Mouse (Mus musculus) hindlimb bud, embryonic 11.5 days (tissue): ENCODE measurements at regions not wholly inside any gene's neighbourhood (a gene's known extent, or its start where the extent isn't known, plus 50 kb on each side); places are given as distances from the start of the nearest gene placed in this dataset.

Experiments
- DNase-seq: peaks from one replicate; pipeline ENCODE4 v3.0.0-alpha.2; 2012; ENCODE audit warnings: low read depth, low spot score; ENCODE audit errors: extremely low spot score

GRCm38 (mm10) chr9:116285691-116286431, 110.7 kb upstream of the Tgfbr2 start:
- DNase-seq, result no peak

DNA sequence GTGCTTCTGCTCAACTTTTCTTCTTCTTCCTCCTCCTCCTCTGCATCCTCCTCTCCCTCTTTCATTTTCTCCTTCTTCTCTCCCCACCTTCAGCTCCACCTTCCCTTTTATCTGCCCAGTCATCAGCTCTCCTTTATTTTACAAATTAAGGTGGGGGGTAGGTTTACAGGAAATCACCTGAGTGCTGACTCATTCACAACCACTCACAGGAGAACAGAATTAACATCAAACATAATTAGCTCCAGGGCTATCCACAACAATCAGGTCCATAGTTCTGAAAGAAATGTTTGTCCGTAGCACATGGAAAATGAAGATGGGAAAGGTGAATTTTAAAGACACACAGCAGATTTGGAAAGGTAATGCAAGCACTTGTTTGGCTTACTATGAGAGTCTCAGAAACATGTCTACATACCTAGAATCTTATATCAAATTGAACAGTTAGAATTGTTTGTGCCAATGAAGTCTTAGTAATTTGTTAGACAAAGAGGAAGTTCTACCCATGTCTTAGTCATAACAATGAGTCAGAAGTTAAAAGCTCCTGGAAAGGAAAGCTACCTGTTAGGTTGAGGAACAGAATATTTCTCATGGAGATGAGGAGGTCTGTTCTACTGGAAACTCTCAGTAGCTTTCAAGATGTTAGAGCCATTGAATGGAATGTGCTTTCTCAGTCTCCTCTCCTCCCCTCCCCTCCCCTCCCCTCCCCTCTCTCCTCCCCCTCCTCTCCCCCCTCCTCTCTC, 108.8 kb upstream of the Tgfbr2 start:
- no peak for DNase-seq

- no peak for DNase-seq
Measured at GRCm38 (mm10) chr9:116281654-116282053, 106.5 kb upstream of the Tgfbr2 start.

DNA sequence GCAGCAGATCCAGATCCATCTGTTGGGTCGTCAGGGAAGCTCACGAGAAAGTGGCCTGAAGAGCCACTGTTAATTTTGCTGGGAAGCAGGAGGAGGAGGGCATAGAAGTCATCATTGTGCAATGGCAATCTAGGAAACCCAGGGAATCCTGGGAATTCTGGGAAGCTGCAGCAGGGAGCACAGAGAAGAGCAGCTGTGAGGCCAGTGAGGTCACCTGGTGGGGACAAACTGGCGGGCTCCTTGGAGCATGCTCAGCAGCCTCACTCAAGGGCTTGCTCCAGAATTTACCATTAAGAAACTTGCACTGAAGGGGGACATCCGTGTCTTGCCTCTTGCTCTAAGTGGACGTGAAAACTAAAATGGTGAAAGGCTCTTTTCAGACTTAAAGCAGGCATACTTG, 105.0 kb upstream of the Tgfbr2 start:
- no peak for DNase-seq

DNA sequence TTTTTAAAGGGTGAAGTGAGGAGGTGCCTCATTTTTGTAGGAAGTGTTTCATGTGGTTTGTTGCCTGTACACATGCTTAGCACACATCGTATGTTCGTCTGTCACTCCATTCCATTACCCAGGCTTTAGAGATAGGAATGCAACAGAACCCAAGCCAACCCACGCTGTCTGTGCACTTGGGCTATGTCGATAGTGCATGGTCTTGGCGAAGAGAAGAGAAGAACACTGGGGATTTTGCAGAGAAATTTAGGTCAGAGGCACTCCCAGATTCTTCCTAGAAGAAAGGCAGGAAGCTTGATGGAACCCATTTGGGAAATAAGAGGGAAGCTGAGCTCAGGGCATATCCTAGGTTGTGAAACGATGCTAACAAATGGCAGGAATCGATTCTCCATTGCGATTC, 103.7 kb upstream of the Tgfbr2 start:
- DNase-seq, result no peak

DNA sequence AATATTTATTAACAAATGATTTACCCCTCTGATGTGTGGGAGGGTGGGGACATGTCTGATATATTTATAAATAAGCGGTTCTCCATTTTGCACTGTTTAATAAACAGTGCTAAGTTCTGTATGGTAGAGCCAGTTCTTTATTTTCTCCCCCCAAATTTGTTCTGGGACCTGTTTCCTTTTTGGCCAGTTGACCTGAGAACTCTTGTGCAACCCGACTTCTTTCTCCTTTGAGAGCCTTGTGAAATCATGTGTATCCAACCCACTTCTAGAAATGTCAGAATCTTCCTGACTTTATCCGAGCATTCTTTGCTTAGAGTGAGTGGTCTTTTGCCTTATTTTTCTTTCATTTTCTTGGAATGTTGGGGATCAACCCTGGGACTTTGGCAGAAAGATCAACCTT, 102.6 kb upstream of the Tgfbr2 start:
- DNase-seq, result no peak

DNA sequence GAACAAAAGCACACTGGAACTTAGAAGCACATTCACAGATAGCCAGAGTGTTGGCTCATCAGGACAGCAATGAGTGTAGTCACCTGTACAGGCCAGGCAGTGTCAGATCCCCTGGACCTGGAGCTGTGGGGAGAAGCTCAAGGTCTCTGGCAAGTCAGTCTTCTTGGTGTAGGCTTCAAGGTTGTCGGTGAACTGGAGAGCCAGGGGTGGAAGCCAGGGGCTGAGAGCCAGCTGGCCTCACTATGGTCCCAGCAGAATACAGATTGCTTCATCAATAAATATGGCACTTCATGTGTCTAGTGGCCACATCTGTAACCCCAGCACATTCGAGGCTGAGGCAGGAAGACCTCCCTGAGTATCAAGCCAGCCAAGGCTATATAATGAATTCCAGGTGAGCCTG, 101.0 kb upstream of the Tgfbr2 start:
- DNase-seq, result no peak

DNA sequence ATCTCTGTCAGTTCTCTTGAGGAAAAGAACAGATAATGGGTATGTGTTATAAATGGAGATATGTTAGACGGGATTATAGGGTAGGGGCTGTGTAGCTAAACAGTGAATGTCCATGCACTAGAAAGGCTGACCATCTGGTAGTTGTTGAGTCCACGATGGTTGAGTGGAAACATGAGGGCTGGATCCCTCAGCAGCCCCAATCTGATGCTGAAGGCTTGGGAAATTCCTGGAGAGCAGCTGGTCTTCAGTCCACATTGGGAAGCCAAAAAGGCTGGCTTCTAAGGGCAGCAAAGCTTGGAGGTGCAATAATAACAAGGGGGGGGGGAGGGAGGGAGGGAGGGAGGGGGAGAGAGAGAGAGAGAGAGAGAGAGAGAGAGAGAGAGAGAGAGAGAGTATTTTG, 97.3 kb upstream of the Tgfbr2 start:
- no peak for DNase-seq

DNA sequence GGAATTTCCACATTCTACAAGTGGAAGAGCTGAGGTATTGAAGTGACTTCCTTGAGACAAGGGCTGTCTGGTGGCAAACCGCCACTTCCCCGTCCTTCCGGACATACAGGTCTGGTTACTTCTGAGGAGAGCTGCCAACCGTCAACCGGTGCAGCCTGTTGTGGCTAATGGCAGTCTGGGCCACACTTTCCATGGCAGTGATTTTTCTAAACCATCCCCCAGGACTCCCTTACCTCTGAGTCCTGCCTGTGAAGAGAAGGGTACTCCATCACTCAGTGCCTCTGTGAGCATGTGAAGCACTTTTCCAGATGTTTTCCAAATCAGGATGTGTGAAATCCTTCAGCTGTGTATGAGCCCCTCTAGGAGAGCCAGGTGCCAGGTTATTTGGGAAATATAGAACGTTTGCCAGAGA, 95.3 kb upstream of the Tgfbr2 start:
- no peak for DNase-seq

DNA sequence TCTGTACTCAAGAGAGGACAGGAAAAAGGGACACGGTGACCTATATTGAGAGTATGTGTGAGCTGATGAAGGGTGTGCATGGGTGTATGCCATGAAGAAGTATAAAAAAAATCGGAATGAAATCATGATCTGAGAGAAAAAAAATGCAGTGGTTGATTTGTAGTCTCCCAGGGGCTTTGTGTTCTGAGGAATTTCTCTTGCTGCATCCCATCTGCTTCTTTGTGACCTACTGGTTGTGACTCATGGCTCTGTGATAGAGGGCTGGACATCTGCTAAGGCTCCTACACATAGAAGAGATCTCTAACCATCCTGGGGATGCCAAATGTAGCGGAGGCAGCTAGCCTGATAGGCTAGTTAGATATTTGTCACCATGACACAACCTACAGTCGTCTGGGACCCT, 92.3 kb upstream of the Tgfbr2 start:
- no peak for DNase-seq

- no peak for DNase-seq
Measured at GRCm38 (mm10) chr9:116263833-116264232, 88.7 kb upstream of the Tgfbr2 start.

- no peak for DNase-seq
Measured at GRCm38 (mm10) chr9:116259569-116259968, 84.4 kb upstream of the Tgfbr2 start.

GRCm38 (mm10) chr9:116253546-116253945, 78.4 kb upstream of the Tgfbr2 start:
- DNase-seq, result no peak

- DNase-seq, result no peak
Measured at GRCm38 (mm10) chr9:116252788-116253187, 77.6 kb upstream of the Tgfbr2 start.

DNA sequence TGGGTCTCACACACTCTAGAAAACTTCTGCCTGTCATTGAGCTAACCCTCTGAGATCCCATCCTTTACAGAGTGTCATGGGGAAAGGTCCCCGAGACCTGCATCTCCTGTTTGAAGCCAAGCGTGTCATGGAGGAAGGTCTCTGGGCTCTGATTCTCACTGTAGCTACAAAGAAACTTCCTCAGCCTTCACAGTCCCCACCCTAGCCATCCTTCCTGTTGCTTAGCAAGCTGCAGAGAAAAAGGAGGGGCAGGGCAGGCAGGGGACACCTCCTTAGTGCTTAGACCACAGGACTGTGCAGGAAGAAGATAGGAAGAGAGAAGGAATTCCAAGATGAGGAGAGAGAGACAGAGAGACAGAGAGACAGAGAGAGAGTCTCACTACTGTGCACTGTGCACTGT, 74.6 kb upstream of the Tgfbr2 start:
- DNase-seq, result no peak

- no peak for DNase-seq
Measured at GRCm38 (mm10) chr9:116245136-116245535, 70.0 kb upstream of the Tgfbr2 start.

DNA sequence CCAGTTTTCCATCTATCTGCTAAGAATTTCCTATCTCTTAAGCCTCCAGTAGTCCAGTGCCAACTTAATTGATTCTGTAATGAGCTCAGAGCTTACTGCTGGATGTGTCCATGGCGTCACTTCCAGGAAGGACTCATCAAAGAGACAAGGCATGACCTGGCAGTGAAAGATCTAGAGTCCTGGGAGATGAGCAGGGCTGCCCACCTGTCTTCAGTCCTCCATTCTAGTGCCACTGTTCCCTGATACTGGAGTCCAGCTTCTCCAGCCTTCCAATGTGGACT, 69.4 kb upstream of the Tgfbr2 start:
- DNase-seq, result no peak

DNA sequence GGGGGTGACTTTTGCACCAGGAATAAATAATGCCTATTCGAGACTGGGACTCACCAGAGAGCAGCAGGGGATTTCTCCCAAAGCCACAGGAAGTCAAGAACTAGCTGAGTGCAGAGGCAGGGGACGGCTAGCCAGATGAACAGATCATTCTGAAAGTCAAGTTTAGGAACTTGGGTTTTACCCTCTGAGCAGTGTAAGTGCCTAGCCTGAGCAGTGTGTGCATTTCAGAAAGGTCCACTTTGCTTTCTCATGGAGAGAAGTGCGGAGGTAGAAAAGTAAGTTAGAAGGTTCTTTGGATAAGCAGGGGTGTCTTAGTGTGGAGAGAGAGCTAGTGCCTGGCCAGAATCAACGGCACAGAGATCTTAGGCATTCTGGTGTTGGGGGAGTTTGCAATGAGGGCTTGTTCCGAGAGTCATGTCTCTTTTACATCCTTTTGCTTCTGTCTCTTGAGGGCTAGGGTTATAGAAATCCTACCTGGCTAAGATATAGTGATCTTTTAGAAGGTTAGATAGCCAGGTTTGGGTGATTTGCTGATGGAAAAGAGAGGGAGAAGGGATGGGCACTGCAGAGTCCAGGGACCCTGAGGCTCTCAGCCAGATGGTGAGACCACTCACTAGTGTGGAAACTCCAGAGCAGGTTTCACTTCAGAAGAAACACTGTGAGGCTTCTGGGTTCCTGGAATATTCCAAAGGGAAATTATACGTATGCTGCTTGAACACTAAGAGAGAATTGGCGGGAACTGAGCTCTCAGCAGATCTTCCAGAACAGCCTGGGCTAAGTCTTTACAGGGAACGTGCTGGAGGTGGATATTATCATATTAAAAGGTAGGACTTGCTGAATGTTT, 68.8 kb upstream of the Tgfbr2 start:
- DNase-seq, result no peak

- DNase-seq, result no peak
Measured at GRCm38 (mm10) chr9:116241933-116242526, 66.9 kb upstream of the Tgfbr2 start.

- no peak for DNase-seq
Measured at GRCm38 (mm10) chr9:116241290-116241689, 66.1 kb upstream of the Tgfbr2 start.

DNA sequence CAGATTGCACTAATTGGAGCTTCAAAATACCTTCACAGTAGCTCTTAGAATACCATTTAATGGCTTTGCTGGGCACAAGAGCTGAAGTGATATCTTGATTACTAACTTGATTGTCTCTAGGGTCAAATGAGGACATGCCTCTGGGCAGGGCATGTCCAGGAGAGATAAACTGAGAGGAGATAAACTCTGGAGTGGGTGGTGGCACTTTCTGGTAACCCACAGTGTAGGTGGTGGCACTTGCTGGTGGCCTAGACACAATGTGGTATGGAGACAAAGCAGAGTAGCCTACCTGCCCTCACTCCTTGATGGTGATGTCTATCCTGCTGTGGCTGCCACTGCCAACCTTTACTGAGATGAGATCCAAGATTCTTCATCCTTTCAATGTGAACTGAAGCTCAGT, 61.7 kb upstream of the Tgfbr2 start:
- DNase-seq, result no peak

GRCm38 (mm10) chr9:116234170-116234569, 59.0 kb upstream of the Tgfbr2 start:
- no peak for DNase-seq
